Mouse (Mus musculus) liver, embryonic 12.5 days (tissue): Measurements from ENCODE around the gene Gm5244. TPM values are rescaled to one million over a fixed set of nuclear protein-coding genes. Genes with fewer than 3 reads are reported as not detected.

ENCODE experiments used
- ATAC-seq: fragments of 200-750 bp; cut with Nextera tagmentation; 2 replicates; pipeline ENCODE4 v1.8.0; 2017; ENCODE audit warnings: moderate number of reproducible peaks, mild to moderate bottlenecking, moderate library complexity
- H3K27ac ChIP-seq: fragments of 300-500 bp; sonication (generic); 2 replicates; pipeline ENCODE4 v1.5.1; 2016; ENCODE audit warnings: mild to moderate bottlenecking
- H3K27me3 ChIP-seq: fragments of 300-500 bp; sonication (generic); replicated peaks from 2 replicates; pipeline ENCODE4 v1.6.1; 2016; ENCODE audit warnings: mild to moderate bottlenecking, moderate library complexity
- H3K36me3 ChIP-seq: fragments of 300-500 bp; sonication (generic); 2 replicates; pipeline ENCODE4 v1.6.1; 2016; ENCODE audit warnings: mild to moderate bottlenecking, moderate library complexity
- H3K4me1 ChIP-seq: fragments of 300-500 bp; sonication (generic); 2 replicates; pipeline ENCODE4 v1.6.1; 2016
- H3K4me2 ChIP-seq: fragments of 300-500 bp; sonication (generic); 2 replicates; pipeline ENCODE4 v1.6.1; 2016; ENCODE audit warnings: mild to moderate bottlenecking, moderate library complexity
- H3K4me3 ChIP-seq: fragments of 300-500 bp; sonication (generic); 2 replicates; pipeline ENCODE4 v1.5.1; 2016; ENCODE audit warnings: mild to moderate bottlenecking, moderate library complexity
- H3K9ac ChIP-seq: fragments of 300-500 bp; sonication (generic); 2 replicates; pipeline ENCODE4 v1.6.1; 2016; ENCODE audit warnings: mild to moderate bottlenecking, moderate library complexity
- H3K9me3 ChIP-seq: fragments of 300-500 bp; sonication (generic); replicated peaks from 2 replicates; pipeline ENCODE4 v1.6.1; 2016; ENCODE audit warnings: mild to moderate bottlenecking, moderate library complexity
- WGBS: fragments of 180-500 bp; shearing (Covaris S2); methylation state at CpG from one replicate; pipeline ENCODE4 v1.1.7; 2016; ENCODE audit not compliant: insufficient replicate concordance; 5-methylcytosine and 5-hydroxymethylcytosine counted together
- polyA plus RNA-seq: library from polyadenylated mRNA; unstranded; fragments of >200 nt; fragmentation: Nextera tagmentation; extraction: Ambion mirVana; gene quantifications from 2 replicates; pipeline ENCODE4 v1.2.1, GENCODE M21; 2016

The Gm5244 gene
- not detected in 2 replicates for polyA plus RNA-seq

DNA sequence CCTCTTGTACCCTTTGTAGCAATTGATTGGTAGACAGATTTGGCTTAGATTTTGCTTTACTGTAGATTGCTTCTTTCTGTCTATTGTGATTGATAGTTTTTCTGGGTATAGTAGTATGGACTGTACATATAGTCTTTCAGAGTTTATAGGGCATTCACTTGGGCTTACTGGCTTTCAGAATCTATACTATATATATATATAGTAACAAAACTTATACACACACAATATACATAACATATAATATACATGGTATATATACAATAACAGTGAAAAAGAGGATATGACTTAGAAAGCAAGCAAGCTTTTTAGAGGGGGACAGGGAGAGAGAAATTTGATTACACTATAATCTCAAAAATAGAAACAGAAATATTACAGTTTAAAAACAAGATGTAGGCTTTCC is at the start of gene Gm5244:
Gene Gm5244, plus strand, starts transcription at position 301 of the 400 bp plus-strand sequence.
- ATAC-seq = no peak
- H3K9me3 ChIP-seq = no peaks in the 10 kb centered on the region
- no peak within 1 kb of the TSS for H3K27ac ChIP-seq
- H3K9ac ChIP-seq = no peak within 1 kb of the TSS
- no peaks in the 10 kb centered on the region for H3K4me1 ChIP-seq
- no peaks in the 10 kb centered on the region for H3K36me3 ChIP-seq
- no peak within 1 kb of the TSS for H3K4me2 ChIP-seq
- no peak within 1 kb of the TSS for H3K4me3 ChIP-seq
- H3K27me3 ChIP-seq = no peaks in the 10 kb centered on the region

- ATAC-seq = no peak
- H3K9ac ChIP-seq = peak overlapping the region; percentile 98
- H3K36me3 ChIP-seq = no peaks in the 10 kb centered on the region
- peaks cover 15% of the 10 kb centered on the region for H3K4me1 ChIP-seq
- peak overlapping the region; percentile 81 for H3K4me2 ChIP-seq
- H3K27me3 ChIP-seq = no peaks in the 10 kb centered on the region
- H3K9me3 ChIP-seq = no peaks in the 10 kb centered on the region
- WGBS = 2% methylated on average over 7 of the region's 7 CpGs
- H3K27ac ChIP-seq = peak overlapping the region; percentile 99
- H3K4me3 ChIP-seq = peak overlapping the region; percentile 97
These were observed 49.4 kb upstream of the Gm5244 start for GRCm38 (mm10) chr19:12797071-12797470.

DNA sequence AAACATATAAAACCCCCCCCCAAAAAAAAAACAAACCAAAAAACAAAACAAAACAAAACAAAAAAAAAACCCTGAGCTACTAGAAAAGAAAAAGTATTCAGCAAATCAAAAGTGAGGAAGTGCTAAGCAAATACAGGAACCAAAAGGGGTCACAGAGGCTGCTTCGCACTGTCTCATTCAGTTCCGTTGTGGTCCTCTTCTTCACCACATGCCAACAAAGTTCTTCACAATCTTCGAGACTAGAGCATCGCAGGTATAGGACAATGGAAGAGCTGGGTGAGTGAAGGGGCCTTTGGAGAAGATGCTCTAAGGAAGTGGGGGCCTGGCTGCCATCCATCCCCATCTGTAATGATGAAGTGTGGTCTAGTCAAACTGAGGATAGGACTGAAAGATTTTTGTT is 48.1 kb upstream of the Gm5244 start:
- 30% methylated on average over 4 of the region's 4 CpGs for WGBS
- Histone ChIP-seq H3K36me3 (no peaks in the 10 kb centered on the region), H3K9ac (no peak overlapping the region), H3K4me1 (peaks cover 11% of the 10 kb centered on the region), H3K27me3 (no peaks in the 10 kb centered on the region), H3K9me3 (no peaks in the 10 kb centered on the region), H3K4me3 (no peak overlapping the region), H3K27ac (no peak overlapping the region), H3K4me2 (no peak overlapping the region)
- no peak for ATAC-seq

- H3K4me3 ChIP-seq = no peak overlapping the region
- H3K27ac ChIP-seq = no peak overlapping the region
- H3K9ac ChIP-seq = no peak overlapping the region
- H3K27me3 ChIP-seq = no peaks in the 10 kb centered on the region
- H3K4me1 ChIP-seq = peaks cover 11% of the 10 kb centered on the region
- H3K9me3 ChIP-seq = no peaks in the 10 kb centered on the region
- H3K4me2 ChIP-seq = no peak overlapping the region
- 76% methylated on average over 3 of the region's 3 CpGs for WGBS
- H3K36me3 ChIP-seq = no peaks in the 10 kb centered on the region
- ATAC-seq = no peak
These were observed 47.4 kb upstream of the Gm5244 start for GRCm38 (mm10) chr19:12799081-12799480.

DNA sequence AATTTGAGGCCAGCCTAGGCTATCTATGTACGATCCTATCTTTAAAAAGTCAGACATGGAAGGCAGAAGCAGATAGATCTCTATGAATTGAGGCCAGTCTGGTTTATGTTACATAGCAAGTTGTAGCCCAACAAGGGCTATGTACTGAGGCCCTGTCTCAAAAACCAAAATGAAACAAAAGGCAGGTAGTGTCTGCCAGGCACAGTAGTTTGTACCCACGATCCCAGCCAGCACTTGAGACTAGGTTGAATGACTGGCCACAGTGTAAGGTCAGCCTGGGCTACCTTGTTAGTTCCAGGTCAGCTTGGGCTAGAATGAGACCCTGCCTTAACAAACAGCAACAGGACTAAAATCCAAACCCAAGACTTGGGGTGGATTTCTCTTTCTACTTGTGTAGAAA is 45.9 kb upstream of the Gm5244 start:
- H3K4me1 ChIP-seq = peaks cover 11% of the 10 kb centered on the region
- H3K9me3 ChIP-seq = no peaks in the 10 kb centered on the region
- no peak for ATAC-seq
- H3K27me3 ChIP-seq = no peaks in the 10 kb centered on the region
- WGBS = 63% methylated on average over 2 of the region's 2 CpGs
- no peak overlapping the region for H3K9ac ChIP-seq
- H3K27ac ChIP-seq = no peak overlapping the region
- H3K4me3 ChIP-seq = no peak overlapping the region
- no peaks in the 10 kb centered on the region for H3K36me3 ChIP-seq
- H3K4me2 ChIP-seq = no peak overlapping the region

- no peak for ATAC-seq
- WGBS = 41% methylated on average over 3 of the region's 3 CpGs
These were observed 45.4 kb upstream of the Gm5244 start for GRCm38 (mm10) chr19:12801046-12801445.

DNA sequence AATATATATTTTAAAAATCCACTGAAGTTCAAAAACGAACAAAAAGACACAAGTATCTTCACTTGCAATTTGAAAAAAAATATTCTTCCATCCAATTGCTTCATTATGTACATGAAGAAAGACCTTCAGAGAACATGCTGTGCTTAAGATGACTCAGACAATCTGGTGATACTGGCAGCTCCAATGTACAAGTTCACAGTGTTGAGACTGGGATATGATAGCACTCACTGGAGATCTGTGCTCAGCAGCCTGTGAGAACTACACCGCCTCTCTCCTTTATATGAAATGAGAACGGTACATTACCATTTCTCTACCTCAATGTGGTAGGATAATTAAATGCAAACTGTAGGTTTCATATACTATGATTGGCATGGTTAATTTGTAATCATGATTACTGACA is 43.7 kb upstream of the Gm5244 start:
- 71% methylated on average over 3 of the region's 3 CpGs for WGBS
- no peak for ATAC-seq

More at GRCm38 (mm10) chr19:12801046-12801445, 45.4 kb upstream of the Gm5244 start:
- Histone ChIP-seq H3K4me2 (no peak overlapping the region), H3K9ac (no peak overlapping the region), H3K4me1 (peaks cover 11% of the 10 kb centered on the region), H3K27me3 (no peaks in the 10 kb centered on the region), H3K4me3 (no peak overlapping the region), H3K27ac (no peak overlapping the region), H3K9me3 (no peaks in the 10 kb centered on the region), H3K36me3 (no peaks in the 10 kb centered on the region)

GRCm38 (mm10) chr19:12804237-12804636 is 42.2 kb upstream of the Gm5244 start:
- Histone ChIP-seq H3K9me3 (no peaks in the 10 kb centered on the region), H3K4me1 (no peaks in the 10 kb centered on the region), H3K4me3 (no peak overlapping the region), H3K4me2 (no peak overlapping the region), H3K27me3 (no peaks in the 10 kb centered on the region), H3K36me3 (no peaks in the 10 kb centered on the region), H3K27ac (no peak overlapping the region), H3K9ac (no peak overlapping the region)
- ATAC-seq = no peak
- 57% methylated on average over 1 of the region's 1 CpGs for WGBS

More for the DNA sequence above, 43.7 kb upstream of the Gm5244 start:
- no peak overlapping the region for H3K4me3 ChIP-seq
- no peak overlapping the region for H3K27ac ChIP-seq
- no peaks in the 10 kb centered on the region for H3K36me3 ChIP-seq
- H3K4me1 ChIP-seq = peaks cover 5% of the 10 kb centered on the region; the same call in 1 of the 2 replicates
- H3K9me3 ChIP-seq = no peaks in the 10 kb centered on the region
- no peaks in the 10 kb centered on the region for H3K27me3 ChIP-seq
- H3K4me2 ChIP-seq = no peak overlapping the region
- H3K9ac ChIP-seq = no peak overlapping the region

DNA sequence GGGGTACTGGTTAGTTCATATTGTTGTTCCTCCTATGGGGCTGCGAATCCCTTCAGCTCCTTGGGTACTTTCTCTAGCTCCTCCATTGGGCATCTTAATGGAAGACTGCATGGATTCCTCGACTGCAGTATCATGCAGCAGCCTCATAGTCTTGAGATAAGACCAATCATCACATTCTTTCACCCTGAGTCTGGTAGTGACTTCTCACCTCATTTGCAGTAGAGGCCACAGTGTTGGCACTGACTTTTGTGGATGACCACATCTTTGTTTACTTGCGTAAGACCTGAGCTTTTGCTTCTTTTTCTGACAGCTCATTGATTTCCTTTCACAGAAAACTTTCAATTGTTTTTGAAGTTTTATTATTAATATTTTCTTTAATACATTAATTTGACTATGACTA is 40.8 kb upstream of the Gm5244 start:
- Histone ChIP-seq H3K27ac (no peak overlapping the region), H3K36me3 (no peaks in the 10 kb centered on the region), H3K27me3 (no peaks in the 10 kb centered on the region), H3K9me3 (no peaks in the 10 kb centered on the region), H3K9ac (no peak overlapping the region), H3K4me3 (no peak overlapping the region), H3K4me2 (no peak overlapping the region), H3K4me1 (no peaks in the 10 kb centered on the region)
- WGBS = 72% methylated on average over 3 of the region's 3 CpGs
- no peak for ATAC-seq

DNA sequence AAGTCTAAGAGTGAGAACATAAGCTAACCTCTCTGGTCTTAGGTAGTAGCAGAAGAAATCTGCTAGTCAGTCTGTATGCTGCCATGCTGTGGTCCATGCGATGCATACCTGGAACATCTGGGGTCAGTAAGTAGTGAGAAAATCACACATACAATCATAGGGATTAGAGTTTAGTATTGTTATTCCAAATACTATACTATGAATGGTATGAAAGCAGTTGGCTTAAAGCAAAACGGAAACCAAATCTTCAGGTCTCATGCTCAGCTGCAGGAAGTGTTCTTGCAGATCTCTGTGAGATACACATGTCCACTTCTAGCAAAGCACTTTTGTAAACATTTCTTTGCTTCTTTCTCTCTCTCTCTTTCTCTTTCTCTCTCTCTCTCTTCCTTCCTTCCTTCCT is 40.3 kb upstream of the Gm5244 start:
- ATAC-seq = no peak
- Histone ChIP-seq H3K9me3 (no peaks in the 10 kb centered on the region), H3K9ac (no peak overlapping the region), H3K27me3 (no peaks in the 10 kb centered on the region), H3K4me3 (no peak overlapping the region), H3K36me3 (no peaks in the 10 kb centered on the region), H3K27ac (no peak overlapping the region), H3K4me1 (no peaks in the 10 kb centered on the region), H3K4me2 (no peak overlapping the region)
- WGBS = 50% methylated on average over 2 of the region's 2 CpGs

- no peak for ATAC-seq
- Histone ChIP-seq H3K4me1 (peaks cover 5% of the 10 kb centered on the region; the same call in 1 of the 2 replicates), H3K9me3 (no peaks in the 10 kb centered on the region), H3K27ac (no peak overlapping the region), H3K36me3 (no peaks in the 10 kb centered on the region), H3K4me3 (no peak overlapping the region), H3K27me3 (no peaks in the 10 kb centered on the region), H3K4me2 (no peak overlapping the region), H3K9ac (no peak overlapping the region)
- 59% methylated on average over 1 of the region's 1 CpGs for WGBS
These were observed 33.7 kb upstream of the Gm5244 start for GRCm38 (mm10) chr19:12812644-12813364.

DNA sequence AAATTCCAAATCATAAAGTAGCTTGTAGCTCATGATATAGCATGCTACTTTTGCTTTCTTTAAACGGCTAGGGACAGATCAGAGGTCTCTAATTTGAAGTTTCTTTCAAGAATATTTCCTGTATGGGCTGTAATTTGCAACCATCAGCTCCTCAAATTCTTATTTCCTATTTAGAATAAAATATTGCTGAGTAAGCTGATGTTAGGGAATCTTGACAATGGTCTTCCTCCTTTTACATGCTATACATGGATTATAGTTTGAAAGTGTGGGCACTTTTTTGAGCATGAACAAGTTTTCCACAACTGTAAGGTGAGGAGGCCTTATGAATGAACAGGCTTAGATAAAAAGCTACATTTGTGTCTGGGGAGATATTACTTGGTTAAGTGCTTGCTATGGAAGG is 32.6 kb upstream of the Gm5244 start:
- no peak overlapping the region for H3K9ac ChIP-seq

DNA sequence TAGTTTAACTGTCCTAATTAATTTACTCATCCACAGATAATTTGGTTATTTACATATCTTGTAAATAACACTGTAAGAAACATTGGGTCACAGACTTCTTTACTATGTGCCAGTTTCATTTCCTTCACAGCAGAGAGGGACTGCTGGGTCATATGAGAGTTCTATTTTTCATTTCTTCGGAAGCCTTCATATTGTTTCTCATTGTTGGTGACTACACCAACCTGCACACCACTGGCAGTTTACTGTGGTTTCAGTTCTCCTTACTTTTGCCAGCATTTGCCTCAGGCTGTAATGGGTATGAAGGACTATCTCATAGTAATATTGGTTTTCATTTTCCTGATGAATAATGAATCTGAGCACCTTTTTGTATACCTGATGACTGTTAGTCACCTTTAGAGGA is 28.0 kb upstream of the Gm5244 start:
- no peak overlapping the region for H3K27ac ChIP-seq
- no peak overlapping the region for H3K4me2 ChIP-seq
- WGBS = 59% methylated on average over 1 of the region's 1 CpGs
- no peaks in the 10 kb centered on the region for H3K36me3 ChIP-seq
- no peaks in the 10 kb centered on the region for H3K27me3 ChIP-seq
- H3K4me1 ChIP-seq = no peaks in the 10 kb centered on the region
- no peak overlapping the region for H3K9ac ChIP-seq
- H3K9me3 ChIP-seq = no peaks in the 10 kb centered on the region
- H3K4me3 ChIP-seq = no peak overlapping the region
- no peak for ATAC-seq

More for the DNA sequence above, 32.6 kb upstream of the Gm5244 start:
- Histone ChIP-seq H3K27ac (no peak overlapping the region), H3K27me3 (no peaks in the 10 kb centered on the region), H3K36me3 (no peaks in the 10 kb centered on the region), H3K4me1 (peaks cover 5% of the 10 kb centered on the region; the same call in 1 of the 2 replicates), H3K4me3 (no peak overlapping the region), H3K4me2 (no peak overlapping the region), H3K9me3 (no peaks in the 10 kb centered on the region)
- WGBS = 57% methylated on average over 1 of the region's 1 CpGs
- no peak for ATAC-seq
